Mouse (Mus musculus): ENCODE results near the gene Olfr1412.

Gene Olfr1412

GRCm38 (mm10) chr1:92585479-92585878 is at the start of gene Olfr1412:
TSS of gene Olfr1412 (plus strand) at chr1:92585779.
- no peak for DNase-seq (ENCODE audit: low read depth, low spot score)

- no peak for DNase-seq (ENCODE audit: low read depth, low spot score)
Observed at GRCm38 (mm10) chr1:92536972-92537371, 48.6 kb upstream of the Olfr1412 start.

GRCm38 (mm10) chr1:92539071-92539470 is 46.5 kb upstream of the Olfr1412 start:
- no peak for DNase-seq (ENCODE audit: low read depth, low spot score)

- DNase-seq (ENCODE audit: low read depth, low spot score) = no peak
Observed at GRCm38 (mm10) chr1:92545929-92546328, 39.6 kb upstream of the Olfr1412 start.

GRCm38 (mm10) chr1:92571022-92571421 is 14.6 kb upstream of the Olfr1412 start, which contains the start of gene Olfr1413:
TSS of gene Olfr1413 (plus strand) at chr1:92571322.
- no peak for DNase-seq (ENCODE audit: low read depth, low spot score)

GRCm38 (mm10) chr1:92594111-92594510 is 8.5 kb downstream of the Olfr1412 start, which contains the start of gene Olfr1411:
TSS of gene Olfr1411 (plus strand) at chr1:92594411.
- DNase-seq (ENCODE audit: low read depth, low spot score) = no peak

- no peak for DNase-seq (ENCODE audit: low read depth, low spot score)
Observed at GRCm38 (mm10) chr1:92596019-92596418, 10.4 kb downstream of the Olfr1412 start.

- DNase-seq (ENCODE audit: low read depth, low spot score) = no peak
Observed at GRCm38 (mm10) chr1:92605482-92605881, 19.9 kb downstream of the Olfr1412 start, which contains the start of gene Olfr1410. TSS of gene Olfr1410 (plus strand) at chr1:92605782.

- DNase-seq (ENCODE audit: low read depth, low spot score) = no peak
Observed at GRCm38 (mm10) chr1:92607711-92608110, 22.1 kb downstream of the Olfr1412 start.

- peak; percentile 70 for DNase-seq (ENCODE audit: low read depth, low spot score)
Observed at GRCm38 (mm10) chr1:92611008-92611407, 25.4 kb downstream of the Olfr1412 start.

GRCm38 (mm10) chr1:92613175-92613574 is 27.6 kb downstream of the Olfr1412 start:
- DNase-seq (ENCODE audit: low read depth, low spot score) = no peak

GRCm38 (mm10) chr1:92614516-92614915 is 28.9 kb downstream of the Olfr1412 start:
- DNase-seq (ENCODE audit: low read depth, low spot score) = peak; percentile 36

GRCm38 (mm10) chr1:92616046-92616445 is 30.5 kb downstream of the Olfr1412 start:
- no peak for DNase-seq (ENCODE audit: low read depth, low spot score)

GRCm38 (mm10) chr1:92617488-92617887 is 31.9 kb downstream of the Olfr1412 start, which contains the start of gene Olfr12:
TSS of gene Olfr12 (plus strand) at chr1:92617788.
- DNase-seq (ENCODE audit: low read depth, low spot score) = no peak

- DNase-seq (ENCODE audit: low read depth, low spot score) = no peak
Observed at GRCm38 (mm10) chr1:92618360-92618759, 32.8 kb downstream of the Olfr1412 start.

- DNase-seq (ENCODE audit: low read depth, low spot score) = no peak
Observed at GRCm38 (mm10) chr1:92628227-92628626, 42.6 kb downstream of the Olfr1412 start.

- no peak for DNase-seq (ENCODE audit: low read depth, low spot score)
Observed at GRCm38 (mm10) chr1:92632196-92632595, 46.6 kb downstream of the Olfr1412 start.

- DNase-seq (ENCODE audit: low read depth, low spot score) = no peak
Observed at GRCm38 (mm10) chr1:92632948-92633347, 47.4 kb downstream of the Olfr1412 start.

- DNase-seq (ENCODE audit: low read depth, low spot score) = no peak
Observed at GRCm38 (mm10) chr1:92633726-92634125, 48.1 kb downstream of the Olfr1412 start.

- no peak for DNase-seq (ENCODE audit: low read depth, low spot score)
Observed at GRCm38 (mm10) chr1:92634569-92634968, 49.0 kb downstream of the Olfr1412 start.

- DNase-seq (ENCODE audit: low read depth, low spot score) = peak; percentile 47
Observed at GRCm38 (mm10) chr1:92634976-92635599, 49.5 kb downstream of the Olfr1412 start.

GRCm38 (mm10) chr1:92636015-92636414 is 50.4 kb downstream of the Olfr1412 start:
- no peak for DNase-seq (ENCODE audit: low read depth, low spot score)

- DNase-seq (ENCODE audit: low read depth, low spot score) = no peak
Observed at GRCm38 (mm10) chr1:92636676-92637075, 51.1 kb downstream of the Olfr1412 start.

All from mesoderm, embryonic 11.5 days (tissue).